Mouse (Mus musculus) layer of hippocampus, postnatal 10 days (tissue): ENCODE measurements at regions not wholly inside any gene's neighbourhood (a gene's known extent, or its start where the extent isn't known, plus 50 kb on each side); places are given as distances from the start of the nearest gene placed in this dataset.
A peak's percentile ranks its signal among the peaks of the same experiment; 100 is the strongest.

Experiments used
- DNase-seq, 2 experiments: peaks; one replicate each; pipeline ENCODE4 v3.0.0; 2021; ENCODE audit warnings: low spot score in 2 of 2

GRCm38 (mm10) chr12:49449396-49449795 is 64.4 kb downstream of the Gm43517 start:
- no peak for DNase-seq

GRCm38 (mm10) chr12:49468059-49468458 is 83.1 kb downstream of the Gm43517 start:
- DNase-seq: no peak

GRCm38 (mm10) chr12:49473371-49473770 is 88.4 kb downstream of the Gm43517 start:
- DNase-seq: peak; percentile 42 to 49

DNA sequence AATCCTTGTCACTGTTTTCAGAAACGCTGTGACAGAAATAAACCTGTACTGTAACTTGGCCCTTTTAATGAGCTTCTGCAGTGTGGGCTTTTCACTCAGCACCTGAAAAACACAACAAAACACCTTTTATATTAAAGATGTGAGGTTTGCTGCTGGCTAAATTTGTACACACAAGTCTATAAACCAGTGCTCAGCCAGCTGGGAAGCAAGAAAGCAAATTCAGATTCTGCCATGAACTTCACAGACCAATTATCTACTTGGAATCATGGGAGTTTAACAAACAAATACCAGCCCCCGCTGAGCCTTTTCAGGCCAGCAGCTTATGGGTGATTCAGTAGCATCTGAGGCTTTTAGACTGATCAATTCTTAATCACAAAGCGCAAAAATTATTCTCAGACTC is 95.7 kb downstream of the Gm43517 start:
- peak; percentile 19 to 29 for DNase-seq

- peak; percentile 15 to 43 for DNase-seq
Observed at GRCm38 (mm10) chr12:49481151-49481550, 96.2 kb downstream of the Gm43517 start.

DNA sequence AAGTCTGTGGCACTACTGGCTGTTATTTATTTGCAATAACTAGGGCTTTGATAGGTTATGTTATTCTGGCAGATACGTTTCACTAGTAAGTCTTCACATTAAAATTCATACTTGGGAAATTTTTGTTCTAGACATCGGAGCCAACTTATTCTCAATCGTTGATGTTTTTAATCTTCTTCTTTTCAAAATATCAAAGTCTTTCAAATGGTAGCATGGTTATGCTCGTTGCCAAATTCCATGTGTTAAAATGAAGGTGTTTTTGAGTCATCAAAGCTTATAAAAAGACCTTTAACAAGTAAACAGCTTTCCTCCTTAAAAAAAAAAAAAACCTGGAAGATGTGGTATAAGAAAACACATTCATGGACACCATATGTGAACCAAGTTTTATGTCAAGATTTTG is 97.4 kb downstream of the Gm43517 start:
- DNase-seq: no peak

- DNase-seq: peak; percentile 19 to 40
Observed at GRCm38 (mm10) chr12:49484070-49484770, 99.2 kb downstream of the Gm43517 start.

DNA sequence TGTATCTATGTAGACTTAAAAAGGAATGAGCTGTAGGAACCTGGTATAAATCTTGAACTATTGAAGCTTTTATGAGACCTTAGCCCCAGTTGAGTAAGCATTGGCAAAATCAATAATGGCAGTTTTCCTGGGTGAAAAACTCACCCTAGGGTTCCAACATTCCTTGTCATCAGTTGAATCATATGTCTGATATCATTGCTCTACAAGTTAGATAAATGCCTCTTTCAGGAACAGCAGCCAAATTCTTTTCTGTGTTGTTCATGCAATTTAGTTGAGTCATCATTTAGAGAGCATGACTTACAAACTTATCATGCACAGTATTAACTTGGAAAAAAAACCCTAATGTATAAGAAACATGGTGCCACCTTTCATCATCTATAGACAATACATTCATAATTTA is 128.2 kb downstream of the Gm43517 start:
- no peak for DNase-seq

GRCm38 (mm10) chr12:49514616-49515015 is 129.6 kb downstream of the Gm43517 start:
- no peak for DNase-seq
